ENCODE assay signal across 7 mouse cellular contexts in genomic region chr4:115058871-115059590, GRCm38 (mm10). TPM values are rescaled to one million over a fixed set of nuclear protein-coding genes. Genes with fewer than 3 reads are reported as not detected.
A peak's percentile ranks its signal among the peaks of the same experiment; 100 is the strongest.
DNase-seq lines count a peak whose midpoint lies in the region; ATAC-seq lines count a peak whose summit lies in the region.

No protein-coding gene starts in this region.

- DNase-seq in ES-CJ7 (ENCODE audit: low read depth, low spot score) = peak; percentile 33
- DNase-seq in hindbrain, embryonic 10.5 days (ENCODE audit: low spot score) = peak; percentile 29
- DNase-seq in cerebellum, adult 8-10 months = no peak
- no peak for DNase-seq in gastrocnemius, adult 8-10 months (ENCODE audit: low spot score in 2 of 2)

- peak; percentile 22 for ATAC-seq in liver, embryonic 16.5 days (ENCODE audit: low read depth)
- ATAC-seq in stomach, embryonic 16.5 days (ENCODE audit: insufficient read depth, low FRiP score) = no peak

- peaks cover 100% of the 10 kb centered on the region for H3K27me3 ChIP-seq in hindbrain, embryonic 10.5 days (ENCODE audit: insufficient read depth, poor library complexity, severe bottlenecking)
- H3K27me3 ChIP-seq in liver, embryonic 16.5 days (ENCODE audit: control insufficient read depth, insufficient read depth, low read depth, low read length) = peaks cover 4% of the 10 kb centered on the region
- H3K27me3 ChIP-seq in stomach, embryonic 16.5 days (ENCODE audit: control insufficient read depth, insufficient read depth, low read length) = peaks cover 93% of the 10 kb centered on the region

- H3K4me3 ChIP-seq in brown adipose tissue, adult 24 weeks (ENCODE audit: insufficient read depth, low read depth, low read length) = peak overlapping the region; percentile 73
- peak overlapping the region; percentile 46 for H3K4me3 ChIP-seq in hindbrain, embryonic 10.5 days
- H3K4me3 ChIP-seq in liver, embryonic 16.5 days (ENCODE audit: low read depth, low read length) = peak overlapping the region; percentile 68
- peak overlapping the region; percentile 47 for H3K4me3 ChIP-seq in stomach, embryonic 16.5 days (replicated peaks; ENCODE audit: low read length)

- no peaks in the 10 kb centered on the region for H3K4me1 ChIP-seq in brown adipose tissue, adult 24 weeks (ENCODE audit: control insufficient read depth, insufficient read depth, insufficient read length, low read length)
- H3K4me1 ChIP-seq in hindbrain, embryonic 10.5 days (replicated peaks) = peaks cover 36% of the 10 kb centered on the region
- peaks cover 38% of the 10 kb centered on the region for H3K4me1 ChIP-seq in liver, embryonic 16.5 days (ENCODE audit: control insufficient read depth, low read depth, low read length)
- peaks cover 21% of the 10 kb centered on the region for H3K4me1 ChIP-seq in stomach, embryonic 16.5 days (ENCODE audit: control insufficient read depth, insufficient read depth, low read length)

- whole genome bisulfite sequencing in hindbrain, embryonic 10.5 days = 1% methylated on average over 23 of the region's 23 CpGs
- 2% methylated on average over 23 of the region's 23 CpGs for WGBS in liver, embryonic 16.5 days (ENCODE audit: insufficient replicate concordance)
- WGBS in stomach, embryonic 16.5 days = 4% methylated on average over 23 of the region's 23 CpGs

- peak overlapping the region; percentile 76 for H3K4me2 ChIP-seq in liver, embryonic 16.5 days (ENCODE audit: low read depth, low read length)
- H3K4me2 ChIP-seq in stomach, embryonic 16.5 days (ENCODE audit: low read depth, low read length) = peak overlapping the region; percentile 64; the same call in 1 of the 2 replicates

- H3K9ac ChIP-seq in liver, embryonic 16.5 days (ENCODE audit: low read depth, low read length) = peak overlapping the region; percentile 85
- H3K9ac ChIP-seq in stomach, embryonic 16.5 days (ENCODE audit: low read length) = peak overlapping the region; percentile 26; the same call in 1 of the 2 replicates

- no peaks in the 10 kb centered on the region for H3K36me3 ChIP-seq in hindbrain, embryonic 10.5 days
- H3K36me3 ChIP-seq in liver, embryonic 16.5 days (ENCODE audit: control insufficient read depth, insufficient read depth) = peaks cover 15% of the 10 kb centered on the region
- H3K36me3 ChIP-seq in stomach, embryonic 16.5 days (ENCODE audit: control insufficient read depth, insufficient read depth, low read length) = no peaks in the 10 kb centered on the region

- H3K27ac ChIP-seq in brown adipose tissue, adult 24 weeks (replicated peaks; ENCODE audit: low read depth, low read length) = peak overlapping the region; percentile 98
- peak overlapping the region; percentile 80 for H3K27ac ChIP-seq in hindbrain, embryonic 10.5 days
- H3K27ac ChIP-seq in liver, embryonic 16.5 days (ENCODE audit: low read length) = peak overlapping the region; percentile 98
- H3K27ac ChIP-seq in stomach, embryonic 16.5 days (ENCODE audit: low read length) = peak overlapping the region; percentile 57; the same call in 1 of the 2 replicates

- no peaks in the 10 kb centered on the region for H3K9me3 ChIP-seq in hindbrain, embryonic 10.5 days
- H3K9me3 ChIP-seq in liver, embryonic 16.5 days (replicated peaks; ENCODE audit: control insufficient read depth, low read length) = no peaks in the 10 kb centered on the region
- H3K9me3 ChIP-seq in stomach, embryonic 16.5 days (replicated peaks; ENCODE audit: control insufficient read depth, low read length) = no peaks in the 10 kb centered on the region

RNA-seq across cellular contexts. Expression of gene Tal1, which starts 2.8 kb away (rescaled TPM):
- polyA plus RNA-seq in brown adipose tissue, adult 24 weeks (2012; ENCODE audit: insufficient read depth, insufficient read length, missing spikeins) = 0.71 and 1.1 TPM in 2 replicates
- polyA plus RNA-seq in hindbrain, embryonic 10.5 days (2016; fragmentation: Nextera tagmentation; extraction: Ambion mirVana) = 3.2 and 4.7 TPM in 2 replicates
- 17.1 and 17.8 TPM in 2 replicates for polyA plus RNA-seq in liver, embryonic 16.5 days (2015; fragmentation: Nextera tagmentation; extraction: Ambion mirVana)
- polyA plus RNA-seq in stomach, embryonic 16.5 days (2015; fragmentation: Nextera tagmentation; extraction: Ambion mirVana) = 0.59 and 1.1 TPM in 2 replicates
- under 1 TPM; 0.56 to 0.76 (median 0.60) TPM for total RNA-seq in gastrocnemius, adult 8-10 months (2022)

RNA-seq across cellular contexts. Expression of gene Pdzk1ip1, which starts 29.5 kb away (rescaled TPM):
- polyA plus RNA-seq in brown adipose tissue, adult 24 weeks (2012; ENCODE audit: insufficient read depth, insufficient read length, missing spikeins) = 1.3 TPM in 1 of 2 replicates, not detected in the other
- 8.1 and 12.5 TPM in 2 replicates for polyA plus RNA-seq in hindbrain, embryonic 10.5 days (2016; fragmentation: Nextera tagmentation; extraction: Ambion mirVana)
- 25.1 and 28.2 TPM in 2 replicates for polyA plus RNA-seq in liver, embryonic 16.5 days (2015; fragmentation: Nextera tagmentation; extraction: Ambion mirVana)
- 130 and 180 TPM in 2 replicates for polyA plus RNA-seq in stomach, embryonic 16.5 days (2015; fragmentation: Nextera tagmentation; extraction: Ambion mirVana)
- total RNA-seq in gastrocnemius, adult 8-10 months (2022) = not detected

RNA-seq across cellular contexts. Expression of gene Stil, which starts 59.1 kb away (rescaled TPM):
- polyA plus RNA-seq in brown adipose tissue, adult 24 weeks (2012; ENCODE audit: insufficient read depth, insufficient read length, missing spikeins) = 0.52 TPM in 1 of 2 replicates, not detected in the other
- polyA plus RNA-seq in hindbrain, embryonic 10.5 days (2016; fragmentation: Nextera tagmentation; extraction: Ambion mirVana) = 15.0 and 20.0 TPM in 2 replicates
- 10.2 and 10.4 TPM in 2 replicates for polyA plus RNA-seq in liver, embryonic 16.5 days (2015; fragmentation: Nextera tagmentation; extraction: Ambion mirVana)
- 9.4 and 10.2 TPM in 2 replicates for polyA plus RNA-seq in stomach, embryonic 16.5 days (2015; fragmentation: Nextera tagmentation; extraction: Ambion mirVana)
- under 1 TPM in 2 of 4 experiments, not detected in 2; 0.10 to 0.18 TPM for total RNA-seq in gastrocnemius, adult 8-10 months (2022)

Comparison
In these comparisons a context has a peak if more than half of its experiments do, and no peak if none do; other contexts are left out.
1. DNase-seq: peak in ES-CJ7 (single experiment) and hindbrain, embryonic 10.5 days (single experiment); none in cerebellum, adult 8-10 months (single experiment) and gastrocnemius, adult 8-10 months (0 of 2).
2. Peak in every context shown above with its lines, with median percentiles within 50 percentile points of each other: H3K27ac ChIP-seq and H3K4me3 ChIP-seq.